Mouse (Mus musculus): Measurements from ENCODE around the gene Gm3259. TPM values are rescaled to one million over a fixed set of nuclear protein-coding genes. Genes with fewer than 3 reads are reported as not detected.
"Not testable (repeated sequence)": the region's sequence is repeated elsewhere in the genome, so short reads cannot be mapped to it uniquely, and the experiment has no call there.

The Gm3259 gene
- polyA plus RNA-seq (2016; fragmentation: Nextera tagmentation; extraction: Ambion mirVana): not detected in 2 replicates

DNA sequence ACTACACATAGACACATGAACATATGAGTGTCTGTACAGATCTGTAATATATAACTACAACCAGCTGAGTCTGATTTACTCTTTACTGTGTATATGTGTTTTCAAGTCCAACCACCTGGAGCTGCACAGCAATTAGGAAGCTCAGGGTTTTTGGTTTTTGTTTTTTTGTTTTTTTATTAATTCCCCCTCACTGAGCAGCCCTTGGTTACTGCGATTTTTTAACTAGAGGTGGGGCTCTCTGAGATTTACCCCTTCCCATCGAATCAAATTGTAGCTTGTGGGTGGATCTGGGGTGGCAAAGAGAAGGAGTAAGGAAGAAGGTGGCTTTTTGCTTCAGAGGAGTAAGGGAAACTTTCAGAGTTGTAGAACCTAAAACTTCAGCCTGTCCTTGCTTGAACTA lies at the start of gene Gm3259:
Gene Gm3259 (plus strand): TSS at position 301 of the 400 bp plus-strand sequence.
- H3K4me3 ChIP-seq; H3K36me3 ChIP-seq; DNase-seq (ENCODE audit: low spot score); H3K9me3 ChIP-seq (replicated peaks); H3K27ac ChIP-seq (replicated peaks); H3K27me3 ChIP-seq (ENCODE audit: low read depth, poor library complexity, severe bottlenecking); H3K4me1 ChIP-seq: not testable (repeated sequence)
- 67% methylated on average over 2 of the region's 2 CpGs for WGBS

DNA sequence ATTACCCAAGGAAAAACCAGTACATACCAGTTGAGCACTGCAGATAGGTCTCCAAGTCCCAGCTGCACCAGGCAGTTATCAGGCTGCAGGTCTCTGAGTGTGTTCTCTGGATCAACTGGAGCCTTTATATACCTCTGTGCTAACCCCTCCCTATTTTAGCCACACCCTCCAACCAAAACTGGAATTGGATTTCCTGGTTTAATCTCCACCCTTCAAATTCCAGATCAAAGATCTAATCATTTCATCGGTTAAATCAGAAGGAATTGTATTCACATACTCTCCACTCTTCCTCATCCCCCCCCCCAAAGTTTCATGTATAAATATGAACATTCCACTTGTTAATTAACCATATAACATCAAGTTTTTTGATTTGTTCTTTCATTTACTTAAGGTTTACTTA lies 33.0 kb upstream of the Gm3259 start, which contains the start of gene Gm10424:
Gene Gm10424 (minus strand): TSS at position 101 of the 400 bp plus-strand sequence.
- not testable (repeated sequence) for H3K4me1 ChIP-seq; H3K27ac ChIP-seq (replicated peaks); H3K36me3 ChIP-seq; DNase-seq (ENCODE audit: low spot score); H3K27me3 ChIP-seq (ENCODE audit: low read depth, poor library complexity, severe bottlenecking); H3K4me3 ChIP-seq; H3K9me3 ChIP-seq (replicated peaks)
- no CpG with 5 or more reads among the region's 1 CpGs for WGBS

Other genes starting within 250 kb of the Gm3259 start
- not detected in 2 replicates for gene Gm7942, start 199.0 kb upstream of the Gm3259 start, polyA plus RNA-seq (2016; fragmentation: Nextera tagmentation; extraction: Ambion mirVana)
- gene Gm16513, start 123.3 kb upstream of the Gm3259 start, polyA plus RNA-seq (2016; fragmentation: Nextera tagmentation; extraction: Ambion mirVana): not detected in 2 replicates
- not detected in 2 replicates for gene Gm10424, start 33.1 kb upstream of the Gm3259 start, polyA plus RNA-seq (2016; fragmentation: Nextera tagmentation; extraction: Ambion mirVana)
- not detected in 2 replicates for gene D5Ertd577e, start 150.9 kb downstream of the Gm3259 start, polyA plus RNA-seq (2016; fragmentation: Nextera tagmentation; extraction: Ambion mirVana)
- gene Gm3286, start 204.8 kb downstream of the Gm3259 start, polyA plus RNA-seq (2016; fragmentation: Nextera tagmentation; extraction: Ambion mirVana): not detected in 2 replicates